Mouse (Mus musculus) layer of hippocampus, postnatal 25 days (tissue): ENCODE data around the gene Lrch4. TPM values are rescaled to one million over a fixed set of nuclear protein-coding genes. Genes with fewer than 3 reads are reported as not detected.
"Not testable (repeated sequence)": the region's sequence is repeated elsewhere in the genome, so short reads cannot be mapped to it uniquely, and the experiment has no call there.

Source experiments
- DNase-seq, 2 experiments: peaks; one replicate each; pipeline ENCODE4 v3.0.0; 2022; ENCODE audit warnings: mixed read lengths in 2 of 2, low spot score in 1 of 2; ENCODE audit errors: extremely low spot score in 1 of 2
- total RNA-seq, 2 experiments: library from RNA; stranded (reverse); gene quantifications; 2 replicates each; pipeline ENCODE4 v1.2.3; 2021

Gene Lrch4
- total RNA-seq, 2 experiments from 2014 or later, result 19.3 to 23.5 TPM

GRCm38 (mm10) chr5:137611245-137611602 is 17.7 kb upstream of the Lrch4 start:
- no peak for DNase-seq

- DNase-seq, result no peak
Observed at GRCm38 (mm10) chr5:137613076-137613475, 15.8 kb upstream of the Lrch4 start.

DNA sequence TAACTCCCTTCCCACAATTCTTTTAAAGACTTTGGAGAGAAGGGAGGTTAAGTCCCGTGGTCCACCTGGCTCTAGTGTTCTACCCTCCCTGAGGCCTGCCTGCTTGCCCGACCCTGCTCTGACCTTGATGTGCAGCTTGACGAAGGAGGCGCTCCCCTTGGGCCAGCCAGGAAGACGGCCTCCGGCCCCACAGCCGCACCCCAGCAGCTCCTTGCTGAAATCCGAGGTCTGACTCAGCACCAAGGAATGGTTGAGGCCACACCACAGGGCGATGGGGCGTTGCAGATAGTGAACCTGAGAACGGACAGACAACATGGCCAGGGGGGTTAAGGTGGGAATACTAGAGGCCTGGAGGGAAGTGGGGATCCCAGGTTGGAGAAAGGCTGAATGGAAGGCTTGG is 15.4 kb upstream of the Lrch4 start, which contains the start of gene Pcolce:
Pcolce (minus strand) TSS at position 235 of the 400 bp plus-strand sequence.
- DNase-seq, result no peak

GRCm38 (mm10) chr5:137614921-137615320 is 14.0 kb upstream of the Lrch4 start:
- not testable (repeated sequence) for DNase-seq

- DNase-seq, result no peak
Observed at GRCm38 (mm10) chr5:137615347-137615746, 13.6 kb upstream of the Lrch4 start.

- DNase-seq, result no peak
Observed at GRCm38 (mm10) chr5:137623937-137624530, 4.9 kb upstream of the Lrch4 start.

GRCm38 (mm10) chr5:137627991-137628390 is 930 bp upstream of the Lrch4 start:
- no peak for DNase-seq

DNA sequence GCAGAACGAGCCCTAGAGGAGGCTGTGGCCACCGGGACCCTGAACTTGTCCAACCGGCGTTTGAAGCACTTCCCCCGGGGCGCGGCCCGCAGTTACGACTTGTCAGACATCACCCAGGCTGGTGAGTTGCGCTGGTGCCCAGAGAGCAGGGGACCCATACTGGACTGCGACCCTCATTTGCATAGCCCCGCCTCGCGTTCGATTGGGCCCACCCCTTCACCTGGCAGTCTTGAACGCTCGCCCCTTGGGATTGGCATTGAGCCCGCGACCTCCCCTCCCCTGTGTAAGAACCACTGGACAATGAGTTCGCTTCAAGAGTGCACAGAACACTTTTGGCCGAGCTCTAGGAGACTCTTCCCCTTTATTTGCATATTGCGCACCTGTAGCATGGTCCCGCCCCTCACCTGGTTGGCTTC is 393 bp downstream of the Lrch4 start:
- no peak for DNase-seq

DNA sequence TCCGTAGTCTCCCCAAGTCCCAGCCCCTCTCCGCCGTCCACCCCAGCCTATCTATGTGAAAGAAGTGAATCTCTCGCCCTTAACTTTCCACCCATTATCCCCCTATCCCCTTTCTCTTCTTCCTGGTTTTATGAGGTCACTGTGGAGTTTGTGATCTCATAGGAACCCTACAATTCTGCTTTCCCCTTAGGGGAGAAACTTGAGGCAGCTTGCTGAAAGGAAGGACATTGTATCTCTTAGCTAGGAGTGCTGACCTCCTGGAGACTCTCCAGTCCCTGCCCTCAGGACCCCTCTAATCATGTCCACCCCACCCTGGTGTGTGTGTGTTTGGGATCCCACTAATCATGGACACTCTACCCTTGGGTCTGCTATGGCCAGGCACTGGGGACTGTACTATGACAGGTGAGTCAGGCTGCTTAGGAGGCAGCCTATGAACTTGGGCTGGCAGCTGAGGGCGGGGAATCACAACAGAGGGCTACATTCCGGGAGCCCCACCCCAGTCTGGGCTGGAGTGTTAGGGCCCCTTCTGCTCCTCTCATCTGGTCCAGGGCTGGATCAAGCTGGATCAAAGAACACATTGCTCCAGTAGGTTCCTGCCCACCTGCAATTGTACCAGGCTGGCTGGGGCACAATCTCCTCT is 1.1 kb downstream of the Lrch4 start:
- no peak for DNase-seq

DNA sequence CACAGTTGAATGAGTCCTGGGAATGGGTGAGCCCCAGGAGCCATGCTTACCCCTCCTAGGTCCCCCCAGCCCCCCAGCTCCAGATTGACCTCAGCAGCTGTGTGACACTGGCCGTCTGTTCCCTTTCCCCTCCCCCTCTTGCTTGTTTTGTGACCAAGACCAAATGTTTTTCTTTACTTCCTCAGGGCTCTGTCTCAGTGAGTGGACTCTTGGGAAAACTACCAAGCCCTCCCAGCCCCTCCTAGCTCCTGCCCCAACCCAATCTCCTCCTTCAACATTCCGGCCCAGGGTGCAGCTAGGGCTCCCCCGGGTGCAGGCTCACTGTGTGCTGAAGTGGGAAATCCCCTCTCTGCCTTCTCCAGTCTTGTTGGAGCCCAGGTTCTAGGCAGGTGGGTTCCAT is 1.7 kb downstream of the Lrch4 start:
- no peak for DNase-seq

DNA sequence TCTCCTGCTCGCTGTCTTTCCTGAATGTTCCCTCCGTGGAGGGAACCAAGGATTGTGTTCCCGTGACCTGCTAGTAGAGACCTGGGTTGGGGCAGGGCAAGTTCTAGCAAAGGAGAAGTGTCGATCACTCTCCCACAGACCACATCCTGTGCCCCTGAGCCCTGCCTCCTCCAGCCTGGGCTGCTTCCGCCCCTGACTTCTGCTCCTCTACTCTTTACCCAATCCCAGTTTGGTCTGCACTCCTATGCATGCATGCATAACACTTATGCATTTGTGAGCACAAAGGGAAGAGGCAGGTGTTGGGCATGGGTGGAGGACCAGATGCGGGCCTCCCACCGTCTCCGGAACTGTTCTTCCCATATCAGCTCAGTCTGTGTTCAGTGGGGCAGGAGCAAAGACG is 2.2 kb downstream of the Lrch4 start:
- no peak for DNase-seq

DNA sequence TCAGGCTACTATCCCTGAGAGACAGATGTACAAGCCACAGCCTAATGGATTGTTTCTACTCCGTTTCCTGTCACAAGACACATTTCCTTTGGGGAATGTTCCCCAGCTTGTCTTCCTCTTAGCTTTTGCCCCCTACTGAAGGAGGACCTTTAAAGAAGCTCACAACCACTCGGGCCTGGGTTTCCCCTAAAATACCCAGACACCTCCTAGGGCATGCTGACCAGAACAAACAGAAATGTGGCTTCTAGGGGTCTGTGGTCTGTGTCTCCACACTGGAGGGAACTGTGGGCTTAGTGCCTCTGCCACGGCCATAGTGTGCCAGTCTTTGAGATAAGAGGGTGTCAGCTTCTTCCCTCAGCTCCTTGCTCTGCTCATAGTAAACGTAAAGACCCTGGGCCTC is 2.7 kb downstream of the Lrch4 start:
- no peak for DNase-seq

DNA sequence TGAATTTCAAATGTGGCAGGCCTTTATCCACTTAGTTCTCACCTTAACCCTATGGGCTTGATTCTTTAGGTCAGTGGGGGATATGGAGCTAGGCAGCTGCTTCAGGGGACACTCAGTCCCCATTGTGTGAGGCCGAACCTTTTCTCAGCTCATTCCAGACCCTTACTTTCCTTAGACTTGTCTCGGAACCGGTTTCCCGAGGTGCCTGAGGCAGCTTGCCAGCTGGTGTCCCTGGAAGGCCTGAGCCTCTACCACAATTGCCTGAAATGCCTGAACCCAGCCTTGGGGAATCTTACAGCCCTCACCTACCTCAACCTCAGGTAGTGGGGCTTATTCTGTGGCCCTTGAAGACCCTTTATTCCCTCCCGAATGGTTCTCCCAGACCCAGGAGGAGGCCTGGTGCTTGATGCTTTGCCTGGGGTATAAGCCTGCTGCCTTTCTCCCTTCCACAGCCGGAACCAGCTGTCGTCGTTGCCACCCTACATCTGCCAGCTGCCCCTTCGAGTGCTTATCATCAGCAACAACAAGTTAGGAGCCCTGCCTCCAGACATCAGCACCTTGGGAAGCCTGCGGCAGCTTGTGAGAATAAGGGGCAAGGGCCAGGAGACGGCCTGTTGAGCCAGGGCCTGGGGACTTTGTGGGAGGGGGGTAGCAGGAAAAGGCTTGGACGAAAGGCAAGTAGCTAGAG is 4.6 kb downstream of the Lrch4 start:
- no peak for DNase-seq

DNA sequence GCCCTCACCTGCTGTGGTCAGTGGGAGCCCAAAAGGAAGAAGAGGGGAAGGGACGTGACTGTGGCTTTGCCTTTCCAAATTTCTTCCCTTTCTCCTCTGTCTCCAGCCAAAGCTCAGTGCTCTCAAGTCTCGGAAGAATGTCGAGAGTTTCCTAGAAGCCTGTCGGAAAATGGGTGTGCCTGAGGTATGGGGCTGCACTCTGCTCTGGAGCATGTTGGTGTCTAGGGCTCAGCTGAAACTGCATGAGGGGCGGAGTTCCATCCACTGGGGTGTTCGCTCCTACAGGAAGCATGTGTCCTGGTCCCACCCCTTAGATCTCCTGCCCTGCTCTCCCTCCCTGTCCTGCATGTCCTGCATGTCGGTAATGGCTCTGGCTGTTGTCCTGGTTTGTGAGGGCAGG is 10.6 kb downstream of the Lrch4 start:
- DNase-seq, result no peak

DNA sequence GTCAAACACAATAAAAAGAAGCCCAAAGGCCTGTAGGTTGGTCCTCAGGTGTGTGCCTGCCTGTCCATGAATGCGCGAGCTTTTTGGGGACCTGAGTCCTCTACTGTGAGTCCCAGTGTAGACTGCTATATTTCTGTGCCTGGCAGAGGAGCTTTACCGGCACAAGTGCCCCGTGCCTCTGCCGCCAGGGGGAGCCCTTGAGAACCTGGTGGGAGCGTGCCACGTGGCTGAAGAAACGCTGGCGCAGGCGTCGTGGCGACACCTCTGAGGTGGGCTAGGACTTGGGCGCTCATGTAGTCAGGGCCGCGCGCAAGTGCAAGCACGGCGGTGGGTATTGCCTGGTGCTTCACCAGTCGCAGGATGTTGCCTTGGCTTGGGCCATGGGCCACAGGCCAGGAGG is 12.1 kb downstream of the Lrch4 start, which contains the start of gene Sap25:
Sap25 (plus strand) TSS at position 281 of the 400 bp plus-strand sequence.
- peak in 1 of 2 experiments; percentile 41 for DNase-seq

DNA sequence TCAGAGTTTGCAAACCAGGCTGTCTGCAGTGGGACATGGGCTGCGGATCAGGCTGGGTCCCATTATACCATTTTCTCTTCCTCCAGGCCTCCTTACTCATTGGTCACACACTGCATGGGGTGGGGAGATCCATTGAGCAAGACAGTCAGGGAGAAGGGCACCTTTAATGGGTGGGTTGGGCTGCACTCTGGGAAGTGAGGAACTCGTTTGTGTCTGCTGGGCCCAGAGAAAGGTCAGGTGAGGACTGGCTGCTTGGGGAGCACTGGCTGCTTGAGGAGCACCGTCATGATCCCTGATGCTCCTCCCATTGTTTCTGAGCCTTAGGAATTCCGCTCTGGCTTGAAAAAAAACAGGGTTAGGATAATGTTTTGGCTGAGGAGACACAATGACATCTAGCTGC is 14.0 kb downstream of the Lrch4 start:
- no peak for DNase-seq

DNA sequence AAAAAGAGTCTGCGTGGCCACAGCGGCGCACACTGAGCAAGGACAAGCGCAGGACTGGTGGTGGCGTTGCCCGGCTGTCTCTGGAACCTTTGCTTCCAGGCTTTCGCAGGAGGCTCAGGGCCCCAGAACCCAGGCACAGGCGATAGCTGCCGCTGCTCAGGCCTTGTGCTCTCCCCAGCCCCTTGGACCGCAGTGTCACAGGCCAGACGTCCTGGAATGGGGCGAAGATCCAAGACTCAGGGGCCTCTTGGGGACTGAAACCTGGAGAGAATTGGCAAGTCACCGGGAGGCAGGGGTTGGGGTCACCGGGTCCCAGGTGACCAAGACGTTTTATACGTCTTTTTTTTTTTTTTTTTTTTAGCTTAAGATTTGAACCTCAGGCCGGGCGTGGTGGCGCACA is 15.6 kb downstream of the Lrch4 start:
- no peak for DNase-seq

DNA sequence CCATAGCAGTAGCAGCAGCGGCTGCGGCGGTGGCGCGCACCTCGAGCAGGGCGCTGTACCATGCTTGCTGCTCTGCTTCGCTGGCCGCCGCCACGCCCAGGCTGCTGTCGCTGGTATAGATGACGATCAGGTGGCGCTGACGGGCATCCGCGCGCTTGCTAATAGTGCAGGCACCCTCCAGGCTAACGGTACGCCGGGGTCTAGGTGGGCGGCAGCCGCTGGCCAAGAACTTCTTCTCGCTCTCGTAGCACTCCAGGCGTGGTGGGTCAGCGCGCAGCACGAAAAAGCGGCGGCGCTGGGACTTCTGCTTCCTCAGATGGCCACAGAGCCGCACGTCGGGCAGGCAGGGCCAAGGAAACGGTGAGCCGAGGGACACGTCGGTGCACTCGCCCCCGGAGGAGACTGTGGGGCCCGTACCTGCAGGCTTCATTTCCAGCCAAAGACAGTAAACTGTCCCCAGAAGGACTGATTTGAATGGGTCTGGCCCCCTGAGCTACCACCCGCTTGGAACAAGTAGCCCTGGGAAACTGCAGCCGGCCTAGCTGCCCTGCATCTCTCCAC is 16.2 kb downstream of the Lrch4 start:
- no peak for DNase-seq

- no peak for DNase-seq
Observed at GRCm38 (mm10) chr5:137645652-137646091, 16.8 kb downstream of the Lrch4 start, which contains the start of gene Irs3. TSS of gene Irs3 (minus strand) at chr5:137645714.

DNA sequence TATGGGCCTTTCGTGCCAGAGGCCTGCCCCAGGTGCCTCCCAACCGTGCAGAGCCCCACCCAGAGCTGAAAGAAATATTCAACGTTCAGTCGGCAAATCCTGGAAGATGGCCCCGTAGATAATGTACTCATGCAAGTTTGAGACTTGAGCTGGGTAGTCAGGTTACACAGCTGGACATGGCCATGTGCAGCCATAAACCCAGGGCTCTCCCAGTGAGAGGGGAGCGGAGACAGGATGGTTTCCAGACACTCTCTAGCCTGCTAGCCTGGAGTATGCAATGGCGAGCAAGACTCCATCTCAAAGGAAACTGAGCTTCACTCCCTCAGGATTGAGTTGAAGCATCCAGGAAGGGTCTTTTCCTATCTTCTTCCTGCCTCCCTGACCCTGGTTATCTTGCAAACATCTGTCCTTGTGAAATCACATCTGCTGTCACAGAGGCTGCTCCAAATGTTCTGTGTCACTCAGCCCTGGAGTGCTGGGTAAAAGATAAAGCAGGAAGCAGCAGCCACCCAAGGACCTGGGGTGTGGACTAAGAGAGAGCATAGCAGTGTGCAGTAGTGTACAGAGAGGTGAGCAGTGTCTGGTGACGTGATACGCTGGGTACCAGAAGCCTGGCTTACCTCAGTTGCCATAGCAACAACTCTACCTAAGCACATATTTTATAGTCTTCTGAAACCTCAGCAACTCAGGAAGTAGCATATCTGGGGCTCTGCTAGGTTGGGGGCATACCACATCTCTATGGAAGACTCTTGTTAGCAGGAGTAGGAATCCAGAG is 19.1 kb downstream of the Lrch4 start:
- no peak for DNase-seq

GRCm38 (mm10) chr5:137649251-137649650 is 20.3 kb downstream of the Lrch4 start:
- DNase-seq, result no peak
